Mouse (Mus musculus) forebrain, embryonic 15.5 days (tissue): Measurements from ENCODE around the gene Frat2. TPM values are rescaled to one million over a fixed set of nuclear protein-coding genes. Genes with fewer than 3 reads are reported as not detected.
"Not testable (repeated sequence)": the region's sequence is repeated elsewhere in the genome, so short reads cannot be mapped to it uniquely, and the experiment has no call there.

ENCODE experiments used
- ATAC-seq: fragments of 200-750 bp; cut with Nextera tagmentation; replicated peaks from 2 replicates; pipeline ENCODE4 v1.8.0; 2017; ENCODE audit warnings: mild to moderate bottlenecking, moderate TSS enrichment, moderate library complexity
- H3K27ac ChIP-seq: fragments of 300-500 bp; sonication (generic); replicated peaks from 2 replicates; pipeline ENCODE4 v1.5.1; 2015; ENCODE audit warnings: mild to moderate bottlenecking, inconsistent platforms
- H3K27me3 ChIP-seq: fragments of 300-500 bp; sonication (generic); 2 replicates; pipeline ENCODE4 v1.6.1; 2015; ENCODE audit warnings: inconsistent platforms
- H3K36me3 ChIP-seq: fragments of 300-500 bp; sonication (generic); 2 replicates; pipeline ENCODE4 v1.6.1; 2015; ENCODE audit warnings: mild to moderate bottlenecking, inconsistent platforms
- H3K4me1 ChIP-seq: fragments of 300-500 bp; sonication (generic); 2 replicates; pipeline ENCODE4 v1.6.1; 2015; ENCODE audit warnings: inconsistent platforms
- H3K4me2 ChIP-seq: fragments of 300-500 bp; sonication (generic); replicated peaks from 2 replicates; pipeline ENCODE4 v1.6.1; 2015; ENCODE audit warnings: mild to moderate bottlenecking, inconsistent platforms
- H3K4me3 ChIP-seq: fragments of 300-500 bp; sonication (generic); 2 replicates; pipeline ENCODE4 v1.5.1; 2015; ENCODE audit warnings: mild to moderate bottlenecking, inconsistent platforms
- H3K9ac ChIP-seq: fragments of 300-500 bp; sonication (generic); replicated peaks from 2 replicates; pipeline ENCODE4 v1.6.1; 2015; ENCODE audit warnings: mild to moderate bottlenecking, inconsistent platforms
- H3K9me3 ChIP-seq: fragments of 300-500 bp; sonication (generic); 2 replicates; pipeline ENCODE4 v1.6.1; 2016; ENCODE audit warnings: inconsistent platforms
- WGBS: fragments of 180-500 bp; shearing (Covaris S2); methylation state at CpG from one replicate; pipeline ENCODE4 v1.1.7; 2015; ENCODE audit warnings: mixed read lengths; 5-methylcytosine and 5-hydroxymethylcytosine counted together
- polyA plus RNA-seq: library from polyadenylated mRNA; unstranded; fragments of >200 nt; fragmentation: Nextera tagmentation; extraction: Ambion mirVana; gene quantifications from 2 replicates; pipeline ENCODE4 v1.2.1, GENCODE M21; 2015

Gene Frat2
- 16.9 and 17.9 TPM in 2 replicates for polyA plus RNA-seq

DNA sequence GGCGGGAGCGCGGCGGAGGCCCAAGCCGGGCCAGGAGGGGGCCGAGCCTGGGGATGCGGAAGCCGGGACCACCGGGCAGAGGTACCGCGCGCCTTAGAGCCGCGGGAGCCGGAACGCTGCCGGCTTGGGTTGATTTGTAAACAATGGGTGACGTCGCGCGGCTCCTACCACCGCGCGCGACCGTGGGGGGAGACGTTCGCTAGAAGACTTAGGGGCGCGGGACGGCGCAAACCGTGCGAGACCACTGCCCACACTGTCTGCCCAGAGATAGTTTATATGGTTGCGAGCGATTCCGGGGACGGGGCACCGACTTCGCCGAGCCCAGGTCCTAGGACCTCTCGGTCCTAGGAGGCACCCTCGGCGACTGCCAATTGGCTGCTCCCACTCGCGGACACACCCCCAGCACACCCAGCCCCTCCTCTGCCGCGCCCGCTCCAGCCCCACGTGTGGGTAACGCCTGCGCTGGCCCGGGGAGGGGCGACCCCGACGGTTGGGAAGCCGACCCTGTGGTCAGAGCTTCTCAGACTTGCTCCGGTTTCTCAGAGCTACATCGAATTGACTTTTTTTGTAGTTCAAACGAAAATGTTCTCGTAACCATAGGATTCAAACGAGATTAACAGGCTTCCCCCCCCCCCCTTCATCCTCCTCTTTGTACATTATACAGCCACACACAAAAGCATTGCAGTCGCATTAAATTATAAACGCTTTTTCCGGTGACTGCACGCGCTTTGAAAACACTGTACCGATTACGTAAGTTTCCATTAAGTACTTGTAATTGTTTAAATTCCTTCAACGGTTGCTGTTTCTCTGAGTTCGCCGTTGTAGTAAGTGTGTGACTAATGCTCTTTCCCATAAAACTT lies at the start of gene Frat2:
Gene Frat2 (minus strand): TSS at position 141 of the 860 bp plus-strand sequence.
- peak; percentile 95 for ATAC-seq
- Histone ChIP-seq H3K4me3 (peak within 1 kb of the TSS; percentile 69), H3K4me2 (peak within 1 kb of the TSS; percentile 88), H3K9me3 (no peaks in the 10 kb centered on the region), H3K4me1 (peaks cover 44% of the 10 kb centered on the region), H3K9ac (peak within 1 kb of the TSS; percentile 73), H3K27me3 (no peaks in the 10 kb centered on the region), H3K36me3 (no peaks in the 10 kb centered on the region), H3K27ac (peak within 1 kb of the TSS; percentile 95)
- under 1% methylated on average over 72 of the region's 72 CpGs for WGBS

DNA sequence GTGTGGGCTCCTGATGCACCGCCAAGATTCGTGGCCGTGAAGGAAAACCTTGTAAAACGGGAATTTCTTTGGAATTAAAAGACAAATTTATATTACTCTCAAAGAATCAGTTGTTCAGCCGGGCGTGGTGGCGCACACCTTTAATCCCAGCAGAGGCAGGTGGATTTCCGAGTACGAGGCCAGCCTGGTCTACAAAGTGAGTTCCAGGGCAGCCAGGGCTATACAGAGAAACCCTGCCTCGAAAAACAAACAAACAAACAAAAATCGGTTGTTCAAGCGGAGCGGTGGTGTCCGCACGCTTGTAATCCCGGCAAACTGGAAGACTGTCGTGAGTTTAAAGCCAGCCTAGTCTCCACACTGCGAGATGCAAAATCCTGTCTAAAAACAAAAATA lies 48.4 kb upstream of the Frat2 start:
- H3K27me3 ChIP-seq = no peaks in the 10 kb centered on the region
- 0 out of 2 replicates have a peak, but pooled peaks cover 4% of the 10 kb centered on the region for H3K36me3 ChIP-seq
- no peak overlapping the region for H3K27ac ChIP-seq
- ATAC-seq = peak; percentile 38
- H3K4me1 ChIP-seq = peaks cover 17% of the 10 kb centered on the region
- 15% methylated on average over 18 of the region's 18 CpGs for WGBS
- H3K4me2 ChIP-seq = peak overlapping the region; percentile 80
- H3K4me3 ChIP-seq = peak overlapping the region; percentile 62
- H3K9me3 ChIP-seq = no peaks in the 10 kb centered on the region
- H3K9ac ChIP-seq = peak overlapping the region; percentile 54

DNA sequence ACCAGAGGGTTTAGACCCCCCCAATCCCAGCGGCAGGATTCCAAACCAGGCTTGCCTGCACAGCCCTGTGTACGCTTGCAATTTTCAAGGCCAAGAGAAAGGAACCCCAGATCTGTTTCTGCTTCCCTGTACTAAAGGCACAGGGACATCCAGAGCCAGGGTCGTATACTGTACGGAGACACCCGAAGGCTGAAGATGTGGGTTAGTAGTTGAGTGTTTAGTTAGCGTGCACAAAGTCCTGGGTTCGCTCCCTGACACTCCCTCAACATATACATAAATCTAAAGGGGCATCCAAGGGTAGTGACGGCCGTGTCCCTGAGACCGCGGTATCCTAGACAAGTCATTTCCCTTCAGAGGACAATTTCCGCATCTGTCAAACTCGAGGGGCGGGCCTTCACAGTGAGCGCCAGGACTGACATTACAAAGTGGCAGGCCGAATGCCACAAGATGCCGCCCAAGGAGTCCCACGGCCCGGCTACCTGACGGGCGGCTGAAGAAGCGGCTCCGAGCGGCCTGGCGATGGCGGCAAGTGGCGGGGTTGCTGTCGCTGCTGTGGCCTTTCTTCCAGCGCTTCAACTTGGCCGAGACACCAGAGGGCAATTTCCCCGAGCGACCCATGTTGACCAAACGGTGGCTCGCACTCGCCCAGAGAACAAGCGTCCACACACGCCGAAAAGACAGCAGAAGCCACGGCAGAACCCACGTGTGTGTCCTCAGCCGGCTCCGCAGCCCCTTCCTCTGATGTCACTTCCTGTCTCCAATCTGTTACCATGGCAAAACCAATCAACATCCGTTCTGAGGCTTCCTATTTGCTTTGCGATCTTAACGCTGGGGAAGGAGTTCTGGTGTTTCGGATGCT lies 47.8 kb upstream of the Frat2 start, which contains the start of gene Rrp12:
Gene Rrp12 (minus strand): TSS at position 714 of the 859 bp plus-strand sequence.
- H3K9ac ChIP-seq = peak within 1 kb of the TSS; percentile 54
- H3K36me3 ChIP-seq = 0 out of 2 replicates have a peak, but pooled peaks cover 4% of the 10 kb centered on the region
- 1% methylated on average over 46 of the region's 46 CpGs for WGBS
- no peak within 1 kb of the TSS for H3K27ac ChIP-seq
- ATAC-seq = peak; percentile 96
- peak within 1 kb of the TSS; percentile 80 for H3K4me2 ChIP-seq
- peak within 1 kb of the TSS; percentile 62 for H3K4me3 ChIP-seq
- H3K27me3 ChIP-seq = no peaks in the 10 kb centered on the region
- H3K9me3 ChIP-seq = no peaks in the 10 kb centered on the region
- H3K4me1 ChIP-seq = peaks cover 17% of the 10 kb centered on the region

DNA sequence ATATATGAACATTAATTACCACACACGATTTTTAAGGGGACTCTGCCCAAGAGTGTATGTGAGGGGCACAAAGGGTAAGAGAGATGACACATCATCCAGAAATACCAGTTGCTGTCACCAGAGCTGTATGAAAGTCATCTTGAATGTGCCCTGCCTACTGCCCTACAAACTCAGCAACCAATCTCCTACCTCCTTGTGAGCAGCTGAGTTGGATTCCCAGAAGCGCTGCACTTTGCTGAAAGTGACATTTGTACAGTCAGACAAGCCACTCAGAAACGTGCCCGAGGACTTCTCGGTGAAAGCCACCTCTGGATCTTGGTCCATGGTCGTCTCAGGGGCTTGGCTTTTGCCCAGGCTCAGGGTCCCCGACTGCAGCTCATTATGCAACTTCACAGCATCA lies 47.0 kb upstream of the Frat2 start:
- Histone ChIP-seq H3K9me3 (no peaks in the 10 kb centered on the region), H3K36me3 (peaks cover 9% of the 10 kb centered on the region), H3K4me1 (peaks cover 17% of the 10 kb centered on the region), H3K27me3 (no peaks in the 10 kb centered on the region), H3K27ac (no peak overlapping the region), H3K4me3 (peak overlapping the region; percentile 62), H3K9ac (peak overlapping the region; percentile 54), H3K4me2 (peak overlapping the region; percentile 80)
- no peak for ATAC-seq
- WGBS = 53% methylated on average over 7 of the region's 7 CpGs

DNA sequence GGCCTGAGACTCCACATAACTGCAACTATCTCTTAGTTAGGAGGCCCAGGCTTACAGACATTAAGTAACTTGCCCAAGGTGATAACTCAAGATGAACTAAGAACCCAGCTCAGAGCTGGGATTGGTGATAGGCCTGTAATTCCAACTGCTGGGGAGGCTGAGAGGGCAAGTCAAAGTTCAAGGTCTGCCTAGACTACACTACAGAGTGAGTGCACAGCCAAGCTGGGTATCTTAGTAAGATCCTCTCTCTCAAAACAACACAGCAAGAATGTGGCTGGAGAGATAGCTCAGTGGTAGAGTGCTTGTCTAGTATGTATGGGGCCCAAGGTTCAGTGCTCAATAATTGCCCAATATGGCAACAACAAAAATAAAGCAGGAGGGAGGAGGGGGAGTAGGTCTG lies 40.3 kb upstream of the Frat2 start:
- ATAC-seq = no peak
- Histone ChIP-seq H3K4me3 (no peak overlapping the region), H3K27me3 (no peaks in the 10 kb centered on the region), H3K4me2 (no peak overlapping the region), H3K9ac (no peak overlapping the region), H3K36me3 (peaks cover 70% of the 10 kb centered on the region), H3K4me1 (no peaks in the 10 kb centered on the region), H3K9me3 (no peaks in the 10 kb centered on the region), H3K27ac (no peak overlapping the region)

DNA sequence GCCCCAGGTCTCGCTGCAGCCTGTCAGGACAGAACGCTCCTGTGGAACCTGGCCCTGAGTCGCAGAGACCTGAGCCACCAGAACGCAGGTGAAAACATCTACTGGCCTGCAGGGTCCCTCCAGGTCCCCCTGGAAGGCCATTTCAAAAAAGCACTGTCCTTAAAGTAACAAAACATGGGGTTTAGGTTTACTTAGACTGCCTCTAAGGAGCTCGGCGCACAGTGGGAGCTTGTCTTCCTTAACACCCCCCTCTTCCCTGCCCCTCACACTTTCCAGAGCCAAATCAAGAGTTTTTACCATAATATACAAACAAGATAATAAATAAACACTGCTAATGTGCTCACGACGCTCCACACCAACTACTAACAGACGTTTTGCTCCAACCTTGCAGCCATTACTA lies 36.0 kb upstream of the Frat2 start:
- WGBS = 94% methylated on average over 9 of the region's 9 CpGs
- no peak for ATAC-seq
- H3K36me3 ChIP-seq = peaks cover 71% of the 10 kb centered on the region

DNA sequence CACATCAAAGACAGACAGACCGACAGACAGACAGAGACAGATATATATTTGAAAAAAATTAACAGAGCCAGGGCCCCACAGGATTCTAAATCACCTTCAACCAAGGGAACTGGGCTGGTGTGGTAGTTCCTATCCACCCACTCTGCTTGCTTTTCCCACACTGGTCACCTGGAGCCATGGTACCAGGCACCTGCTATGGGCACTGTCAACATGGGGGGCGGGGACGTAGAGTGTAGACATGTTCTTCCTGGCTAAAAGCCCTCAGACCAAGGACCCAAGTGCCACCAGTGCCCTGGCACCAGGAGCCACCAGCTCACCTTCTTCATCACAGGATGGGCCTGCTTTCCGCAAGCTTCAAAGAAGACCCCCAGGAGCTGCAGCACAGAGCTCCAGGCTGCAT lies 33.9 kb upstream of the Frat2 start:
- no peak overlapping the region for H3K4me2 ChIP-seq
- no peak overlapping the region for H3K27ac ChIP-seq
- no peak overlapping the region for H3K9ac ChIP-seq
- no peaks in the 10 kb centered on the region for H3K27me3 ChIP-seq
- no peak for ATAC-seq
- peaks cover 64% of the 10 kb centered on the region for H3K36me3 ChIP-seq
- 91% methylated on average over 4 of the region's 4 CpGs for WGBS
- H3K4me3 ChIP-seq = no peak overlapping the region
- no peaks in the 10 kb centered on the region for H3K4me1 ChIP-seq
- H3K9me3 ChIP-seq = no peaks in the 10 kb centered on the region

More for the DNA sequence above, 36.0 kb upstream of the Frat2 start:
- H3K4me2 ChIP-seq = no peak overlapping the region
- no peak overlapping the region for H3K4me3 ChIP-seq
- H3K27me3 ChIP-seq = no peaks in the 10 kb centered on the region
- no peaks in the 10 kb centered on the region for H3K4me1 ChIP-seq
- H3K9ac ChIP-seq = no peak overlapping the region
- no peak overlapping the region for H3K27ac ChIP-seq
- no peaks in the 10 kb centered on the region for H3K9me3 ChIP-seq

DNA sequence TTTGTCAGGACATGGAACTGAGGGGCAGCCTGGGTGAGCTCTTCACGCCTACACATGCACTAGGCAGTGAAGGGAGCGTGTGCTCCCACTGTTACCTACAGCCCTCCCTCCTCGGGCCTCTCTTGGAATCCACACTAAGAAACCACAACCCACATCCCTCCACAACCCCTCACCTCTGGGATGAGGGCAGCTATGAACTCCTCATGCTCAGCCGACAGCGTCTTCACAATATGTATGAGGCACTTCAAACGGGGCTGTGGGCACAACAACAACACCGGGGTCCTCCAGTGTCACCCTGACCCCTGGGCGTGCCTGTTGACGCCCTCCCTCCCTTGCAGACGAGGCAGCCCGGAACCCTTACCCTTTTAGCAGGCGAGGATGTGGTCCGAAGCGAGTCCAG lies 26.4 kb upstream of the Frat2 start:
- H3K27me3 ChIP-seq = no peaks in the 10 kb centered on the region
- H3K9ac ChIP-seq = no peak overlapping the region
- H3K36me3 ChIP-seq = peaks cover 53% of the 10 kb centered on the region
- H3K9me3 ChIP-seq = no peaks in the 10 kb centered on the region
- no peak overlapping the region for H3K4me2 ChIP-seq
- no peak overlapping the region for H3K4me3 ChIP-seq
- H3K27ac ChIP-seq = no peak overlapping the region
- H3K4me1 ChIP-seq = no peaks in the 10 kb centered on the region
- 95% methylated on average over 14 of the region's 14 CpGs for WGBS
- no peak for ATAC-seq

DNA sequence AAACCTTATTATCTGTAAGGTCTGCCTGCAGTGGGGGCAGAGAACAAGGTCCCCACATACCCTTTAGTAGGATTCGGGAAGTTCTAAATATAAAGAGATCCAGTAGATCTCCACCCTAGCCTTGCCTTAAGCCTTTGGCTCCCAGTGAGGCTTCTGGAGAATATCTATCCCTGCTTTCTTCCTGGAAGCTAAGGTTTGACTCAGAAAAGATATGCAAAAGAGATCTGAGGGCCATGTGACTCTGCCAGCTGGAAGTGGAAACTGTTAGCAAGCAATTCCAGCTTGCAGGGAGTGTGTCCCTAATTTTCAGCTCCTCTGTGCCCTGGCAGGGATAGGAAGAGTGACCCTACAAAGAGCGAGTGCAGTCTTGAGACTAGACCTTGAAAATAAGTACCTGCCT lies 24.4 kb upstream of the Frat2 start:
- H3K36me3 ChIP-seq = peaks cover 61% of the 10 kb centered on the region
- H3K4me2 ChIP-seq = no peak overlapping the region
- H3K4me1 ChIP-seq = no peaks in the 10 kb centered on the region
- no peaks in the 10 kb centered on the region for H3K27me3 ChIP-seq
- WGBS = 98% methylated on average over 2 of the region's 2 CpGs
- no peak overlapping the region for H3K27ac ChIP-seq
- H3K9ac ChIP-seq = no peak overlapping the region
- ATAC-seq = no peak
- no peaks in the 10 kb centered on the region for H3K9me3 ChIP-seq
- H3K4me3 ChIP-seq = no peak overlapping the region

DNA sequence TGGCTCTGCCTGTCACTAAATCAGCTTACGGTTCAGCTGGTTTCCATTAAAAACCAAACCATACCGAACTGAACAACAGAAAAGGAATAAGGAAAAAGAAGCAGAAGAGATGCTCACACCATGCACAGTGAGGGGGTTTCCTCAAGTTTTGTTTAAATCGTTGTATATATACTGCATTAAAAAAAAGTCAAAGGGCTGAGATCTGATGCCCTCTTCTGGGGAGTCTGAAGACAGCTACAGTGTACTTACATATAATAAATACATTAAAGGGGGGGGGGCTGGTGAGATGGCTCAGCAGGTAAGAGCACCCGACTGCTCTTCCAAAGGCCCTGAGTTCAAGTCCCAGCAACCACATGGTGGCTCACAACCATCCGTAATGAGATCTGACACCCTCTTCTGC lies 22.0 kb upstream of the Frat2 start:
- WGBS = 74% methylated on average over 5 of the region's 5 CpGs
- H3K9ac ChIP-seq, H3K4me1 ChIP-seq, H3K4me2 ChIP-seq, H3K9me3 ChIP-seq, H3K27me3 ChIP-seq, ATAC-seq, H3K27ac ChIP-seq, H3K4me3 ChIP-seq: not testable (repeated sequence)
- H3K36me3 ChIP-seq = peaks cover 54% of the 10 kb centered on the region

DNA sequence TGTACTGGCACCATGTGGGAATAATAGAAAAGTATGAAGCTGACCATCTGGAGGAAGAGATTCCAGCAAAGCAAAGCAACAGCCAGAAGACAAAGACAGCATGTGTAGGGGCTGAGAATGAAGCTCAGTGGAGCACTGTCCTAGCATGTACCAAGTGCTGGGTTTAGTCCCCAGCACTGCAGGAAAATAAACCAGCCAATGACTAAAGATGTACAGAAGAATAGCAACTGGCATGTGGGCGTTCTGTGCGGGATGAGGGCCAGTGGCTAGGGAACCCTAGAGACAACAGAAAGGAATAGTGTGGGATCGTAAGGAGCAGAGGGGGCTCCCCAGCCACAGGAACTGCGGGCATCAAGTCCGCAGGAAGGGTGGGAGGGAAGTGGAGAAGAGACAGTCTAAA lies 21.4 kb upstream of the Frat2 start:
- ATAC-seq = no peak
- Histone ChIP-seq H3K4me1 (no peaks in the 10 kb centered on the region), H3K27ac (no peak overlapping the region), H3K4me2 (no peak overlapping the region), H3K9ac (no peak overlapping the region), H3K36me3 (peaks cover 56% of the 10 kb centered on the region), H3K9me3 (no peaks in the 10 kb centered on the region), H3K4me3 (no peak overlapping the region), H3K27me3 (no peaks in the 10 kb centered on the region)
- 94% methylated on average over 5 of the region's 5 CpGs for WGBS

DNA sequence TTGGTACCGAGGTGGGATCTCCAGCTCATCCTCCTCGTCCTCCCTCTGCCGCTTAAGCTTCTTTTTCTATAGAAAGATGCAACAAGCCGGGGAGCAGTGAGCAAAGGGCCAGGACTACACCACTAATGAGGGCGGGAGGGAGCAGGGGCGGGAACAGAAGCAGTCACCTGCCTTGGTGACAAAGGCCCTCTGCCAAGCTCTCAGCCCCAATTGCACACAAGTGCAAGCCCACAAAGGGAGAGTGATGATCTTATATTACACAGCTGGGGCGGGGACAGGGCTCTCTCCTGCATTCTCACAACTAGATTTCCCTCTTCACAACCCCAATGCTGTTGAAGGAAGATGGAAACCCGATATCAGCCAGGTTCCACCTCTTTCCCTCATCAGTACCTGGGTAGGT lies 18.8 kb upstream of the Frat2 start:
- Histone ChIP-seq H3K4me2 (no peak overlapping the region), H3K27me3 (no peaks in the 10 kb centered on the region), H3K36me3 (peaks cover 66% of the 10 kb centered on the region), H3K9me3 (no peaks in the 10 kb centered on the region), H3K9ac (no peak overlapping the region), H3K27ac (no peak overlapping the region), H3K4me3 (no peak overlapping the region), H3K4me1 (no peaks in the 10 kb centered on the region)
- 84% methylated on average over 8 of the region's 8 CpGs for WGBS
- ATAC-seq = no peak
